In the genomic region with DNA sequence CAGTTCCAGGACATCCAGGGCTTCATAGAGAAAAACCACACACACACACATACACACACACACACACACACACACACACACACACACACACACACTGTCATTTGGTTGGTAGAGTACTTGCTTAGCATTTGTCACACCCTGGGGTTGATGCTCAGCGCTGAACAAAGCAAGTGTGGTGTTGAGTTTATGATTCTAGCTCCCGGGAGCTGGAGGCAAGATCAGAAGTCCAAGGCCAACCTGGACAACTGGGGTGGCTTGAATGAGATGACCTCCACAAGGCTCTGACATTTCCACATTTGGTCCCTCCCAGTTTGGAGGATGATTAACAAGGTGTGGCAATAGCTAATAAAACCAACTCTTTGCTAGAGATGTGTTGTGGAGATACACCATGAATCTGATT, we compare ENCODE assay signal across 31 mouse cellular contexts. TPM values are rescaled to one million over a fixed set of nuclear protein-coding genes. Genes with fewer than 3 reads are reported as not detected.
A peak's percentile ranks its signal among the peaks of the same experiment; 100 is the strongest.
DNase-seq lines count a peak whose midpoint lies in the region; ATAC-seq and TF ChIP-seq lines count a peak whose summit lies in the region.
"Had no signal": no experiment of that assay in that cellular context is flagged by ENCODE, and none has a peak within 500 bp of the region (broad histone marks: within the 10 kb centered on the region; RNA-seq: fewer than 3 reads in every experiment).

No protein-coding gene starts in this region.

- no peaks in the 10 kb centered on the region for H3K9me3 ChIP-seq in liver, embryonic 12.5 days (replicated peaks)
- no peaks in the 10 kb centered on the region for H3K9me3 ChIP-seq in liver, embryonic 15.5 days (replicated peaks)
- H3K9me3 ChIP-seq: forebrain, embryonic 13.5 days; heart, embryonic 10.5 days; heart, embryonic 15.5 days; hindbrain, embryonic 12.5 days; lung, embryonic 15.5 days; midbrain, embryonic 10.5 days; neural tube, embryonic 13.5 days had no signal

- H3K79me2 ChIP-seq in liver, adult 2 months (ENCODE audit: control insufficient read depth, insufficient read depth, low read length): no peaks in the 10 kb centered on the region

- peaks cover 6% of the 10 kb centered on the region; the same call in 1 of the 2 replicates for H3K4me1 ChIP-seq in liver, adult 2 months (ENCODE audit: control insufficient read depth, insufficient read depth, low read length)
- H3K4me1 ChIP-seq in liver, embryonic 12.5 days: no peaks in the 10 kb centered on the region
- no peaks in the 10 kb centered on the region for H3K4me1 ChIP-seq in liver, embryonic 15.5 days (replicated peaks)
- H3K4me1 ChIP-seq: forebrain, embryonic 13.5 days; hindbrain, embryonic 12.5 days had no signal

- H3K9ac ChIP-seq in liver, adult 2 months (ENCODE audit: low read depth, low read length): no peak overlapping the region
- no peak overlapping the region for H3K9ac ChIP-seq in liver, embryonic 12.5 days
- no peak overlapping the region for H3K9ac ChIP-seq in liver, embryonic 15.5 days
- H3K9ac ChIP-seq: forebrain, embryonic 13.5 days; heart, embryonic 15.5 days; hindbrain, embryonic 12.5 days; lung, embryonic 15.5 days; neural tube, embryonic 13.5 days had no signal

- no peak for TF ChIP-seq POLR2A in liver, adult 2 months (IDR thresholded peaks at IDR 0.05; ENCODE audit: extremely low read depth, insufficient read depth, low read length)

- H3K4me2 ChIP-seq in liver, embryonic 12.5 days: no peak overlapping the region
- H3K4me2 ChIP-seq in liver, embryonic 15.5 days: no peak overlapping the region
- H3K4me2 ChIP-seq: forebrain, embryonic 13.5 days; heart, embryonic 15.5 days; hindbrain, embryonic 12.5 days; lung, embryonic 15.5 days; neural tube, embryonic 13.5 days had no signal

- peak; percentile 50 for DNase-seq in adrenal gland, adult 2 months
- DNase-seq in adrenal gland, adult 18-20 months (ENCODE audit: low spot score in 2 of 2): no peak
- DNase-seq in liver, adult 2 months (ENCODE audit: extremely low read depth, low read depth, low spot score): peak; percentile 98
- no peak for DNase-seq in heart, postnatal 25 days (ENCODE audit: low spot score)
- no peak for DNase-seq in gastrocnemius, postnatal 36 days
- DNase-seq: cerebellum, adult 9-10 months; cerebellum, postnatal 36 days; gastrocnemius, postnatal 14 days; heart, adult 11 months; heart, postnatal 36 days; kidney, adult 11 months; kidney, postnatal 36 days; layer of hippocampus, postnatal 36 days; left cerebral cortex, postnatal 4 days; right cerebral cortex, postnatal 4 days had no signal

- no peaks in the 10 kb centered on the region for H3K36me3 ChIP-seq in liver, adult 2 months (ENCODE audit: control insufficient read depth, insufficient read depth, low read length)
- no peaks in the 10 kb centered on the region for H3K36me3 ChIP-seq in liver, embryonic 12.5 days
- no peaks in the 10 kb centered on the region for H3K36me3 ChIP-seq in liver, embryonic 15.5 days (replicated peaks)
- H3K36me3 ChIP-seq: heart, embryonic 10.5 days; heart, embryonic 15.5 days; hindbrain, embryonic 12.5 days; lung, embryonic 15.5 days; midbrain, embryonic 10.5 days; neural tube, embryonic 13.5 days had no signal

- H3K27ac ChIP-seq in liver, adult 2 months (replicated peaks; ENCODE audit: insufficient read depth, low read depth, low read length): peak overlapping the region; percentile 49
- no peak overlapping the region for H3K27ac ChIP-seq in liver, embryonic 12.5 days
- no peak overlapping the region; the same call in 1 of the 2 replicates for H3K27ac ChIP-seq in liver, embryonic 15.5 days (replicated peaks)
- H3K27ac ChIP-seq: forebrain, embryonic 13.5 days; heart, embryonic 10.5 days; heart, embryonic 15.5 days; hindbrain, embryonic 12.5 days; hindbrain, postnatal 0 days; lung, embryonic 15.5 days; midbrain, embryonic 10.5 days; neural tube, embryonic 13.5 days had no signal

- no peak for ATAC-seq in liver, embryonic 12.5 days
- ATAC-seq in liver, embryonic 15.5 days (ENCODE audit: insufficient read depth): peak; percentile 56
- ATAC-seq: activated CD4-positive, CD25-positive, alpha-beta regulatory T cell, adult 4 months; forebrain, embryonic 13.5 days; hindbrain, postnatal 0 days; midbrain, embryonic 16.5 days had no signal

- WGBS in liver, adult 2 months: 19% methylated on average over 2 of the region's 2 CpGs
- 76% methylated on average over 2 of the region's 2 CpGs for WGBS in liver, embryonic 12.5 days (ENCODE audit: insufficient replicate concordance)
- 66% methylated on average over 2 of the region's 2 CpGs for WGBS in liver, embryonic 15.5 days (ENCODE audit: insufficient replicate concordance)

- TF ChIP-seq CTCF in liver, adult 2 months (IDR thresholded peaks at IDR 0.05; ENCODE audit: low read depth, low read length): no peak

- intact Hi-C loops in heart, postnatal 25 days (cut with DNase I): no loop called here
- intact Hi-C loops in gastrocnemius, postnatal 36 days (cut with DNase I): no loop called here

- no peaks in the 10 kb centered on the region for H3K27me3 ChIP-seq in liver, adult 2 months (ENCODE audit: control insufficient read depth, insufficient read depth, low read length)
- H3K27me3 ChIP-seq in liver, embryonic 12.5 days (replicated peaks): peaks cover 7% of the 10 kb centered on the region; the same call in 1 of the 2 replicates
- H3K27me3 ChIP-seq in liver, embryonic 15.5 days: no peaks in the 10 kb centered on the region
- H3K27me3 ChIP-seq: forebrain, embryonic 13.5 days; hindbrain, embryonic 12.5 days; lung, embryonic 15.5 days had no signal

- H3K4me3 ChIP-seq in liver, adult 2 months (ENCODE audit: insufficient read depth, low read depth, low read length): no peak overlapping the region
- no peak overlapping the region for H3K4me3 ChIP-seq in liver, embryonic 12.5 days
- H3K4me3 ChIP-seq in liver, embryonic 15.5 days (replicated peaks): no peak overlapping the region
- H3K4me3 ChIP-seq: forebrain, embryonic 13.5 days; heart, embryonic 10.5 days; heart, embryonic 15.5 days; hindbrain, embryonic 12.5 days; lung, embryonic 15.5 days; midbrain, embryonic 10.5 days; myocyte; neural tube, embryonic 13.5 days had no signal

RNA-seq across cellular contexts. Expression of a gene that starts 20.5 kb away (rescaled TPM):
- total RNA-seq in adrenal gland, adult 2 months (2021): 10 to 100 TPM; 57.3 to 75.3 TPM
- polyA plus RNA-seq in adrenal gland, adult 2 months (2012; rRNA removed): 172 and 232 TPM in 2 replicates
- total RNA-seq in adrenal gland, adult 18-20 months (2021): 10 to 100 TPM; 38.6 to 66.8 TPM
- total RNA-seq in liver, adult 2 months (2014; rRNA removed): 32.1 and 49.6 TPM in 2 replicates
- polyA plus RNA-seq in liver, adult 2 months (2012; rRNA removed): 110 and 121 TPM in 2 replicates
- 1.8 and 2.3 TPM in 2 replicates for polyA plus RNA-seq in liver, embryonic 12.5 days (2016; fragmentation: Nextera tagmentation; extraction: Ambion mirVana)
- polyA plus RNA-seq in liver, embryonic 15.5 days (2015; fragmentation: Nextera tagmentation; extraction: Ambion mirVana): 6.7 and 9.9 TPM in 2 replicates
- 10 to 100 TPM; 23.8 to 30.3 TPM for total RNA-seq in heart, postnatal 25 days (2021)
- 1 to 10 TPM; 4.0 to 4.2 TPM for total RNA-seq in gastrocnemius, postnatal 36 days (2021)

RNA-seq across cellular contexts. Expression of a gene that starts 20.7 kb away (rescaled TPM):
- total RNA-seq in adrenal gland, adult 2 months (2021): 1 to 10 TPM; 2.2 to 2.8 TPM
- 6.1 and 6.7 TPM in 2 replicates for polyA plus RNA-seq in adrenal gland, adult 2 months (2012; rRNA removed)
- 1 to 10 TPM; 1.9 to 2.4 TPM for total RNA-seq in adrenal gland, adult 18-20 months (2021)
- total RNA-seq in liver, adult 2 months (2014; rRNA removed): not detected in 2 replicates
- not detected in 2 replicates for polyA plus RNA-seq in liver, adult 2 months (2012; rRNA removed)
- polyA plus RNA-seq in liver, embryonic 12.5 days (2016; fragmentation: Nextera tagmentation; extraction: Ambion mirVana): 0.17 TPM in 1 of 2 replicates, not detected in the other
- polyA plus RNA-seq in liver, embryonic 15.5 days (2015; fragmentation: Nextera tagmentation; extraction: Ambion mirVana): 0.12 TPM in 1 of 2 replicates, not detected in the other
- not detected for total RNA-seq in heart, postnatal 25 days (2021)
- total RNA-seq in gastrocnemius, postnatal 36 days (2021): not detected
- total RNA-seq: CH12.LX; gastrocnemius, postnatal 14 days; heart, postnatal 36 days; megakaryocyte progenitor cell, adult 5-6 weeks had no signal
- polyA plus RNA-seq: activated CD4-positive, CD25-positive, alpha-beta regulatory T cell, adult 4 months; C2C12; myocyte had no signal

RNA-seq across cellular contexts. Expression of a gene that starts 48.8 kb away (rescaled TPM):
- 1 to 10 TPM in 1 of 2 experiments, under 1 TPM in 1; 0.98 to 1.1 TPM for total RNA-seq in adrenal gland, adult 2 months (2021)
- polyA plus RNA-seq in adrenal gland, adult 2 months (2012; rRNA removed): 0.40 and 0.45 TPM in 2 replicates
- under 1 TPM; 0.51 to 0.56 TPM for total RNA-seq in adrenal gland, adult 18-20 months (2021)
- 0.18 and 0.67 TPM in 2 replicates for total RNA-seq in liver, adult 2 months (2014; rRNA removed)
- polyA plus RNA-seq in liver, adult 2 months (2012; rRNA removed): 0.05 TPM in 1 of 2 replicates, not detected in the other
- polyA plus RNA-seq in liver, embryonic 12.5 days (2016; fragmentation: Nextera tagmentation; extraction: Ambion mirVana): 45.7 and 47.7 TPM in 2 replicates
- polyA plus RNA-seq in liver, embryonic 15.5 days (2015; fragmentation: Nextera tagmentation; extraction: Ambion mirVana): 27.5 and 29.8 TPM in 2 replicates
- total RNA-seq in heart, postnatal 25 days (2021): under 1 TPM; 0.31 to 0.34 TPM
- under 1 TPM; 0.28 to 0.44 TPM for total RNA-seq in gastrocnemius, postnatal 36 days (2021)

Comparison
In these comparisons a context has a peak if more than half of its experiments do, and no peak if none do; other contexts are left out.
1. DNase-seq: peak in adrenal gland, adult 2 months (single experiment) and liver, adult 2 months (single experiment); none in adrenal gland, adult 18-20 months (0 of 2), heart, postnatal 25 days (single experiment) and gastrocnemius, postnatal 36 days (0 of 2).